Mouse (Mus musculus): ENCODE results near the gene Eno2. TPM values are rescaled to one million over a fixed set of nuclear protein-coding genes. Genes with fewer than 3 reads are reported as not detected.

The Eno2 gene
- total and polyA plus RNA-seq, 3 experiments = 20.8 to 24.6 (median 23.6) TPM

GRCm38 (mm10) chr6:124729850-124730705, 39.4 kb downstream of the Eno2 start (continued):
- TF ChIP-seq KAT2A (IDR thresholded peaks at IDR 0.05; ENCODE audit: insufficient replicate concordance, low read length) (no peak), ZC3H11A (IDR thresholded peaks at IDR 0.05; ENCODE audit: low read depth, low read length) (no peak), MEF2A (IDR thresholded peaks at IDR 0.05; ENCODE audit: borderline replicate concordance, low read depth, low read length) (peak; percentile 71; the same call in 1 of the 2 replicates), SIN3A (IDR thresholded peaks at IDR 0.05; ENCODE audit: low read length) (peak; percentile 54; the same call in 1 of the 2 replicates), USF2 (conservative IDR thresholded peaks at IDR 0.05; ENCODE audit: low read depth, low read length) (peak; percentile 89), PAX5 (IDR thresholded peaks at IDR 0.05; ENCODE audit: low read length) (no peak), MYC (IDR thresholded peaks at IDR 0.05; ENCODE audit: low read depth, low read length) (no peak), NELFE (IDR thresholded peaks at IDR 0.05; ENCODE audit: low read depth, low read length) (peak; percentile 66; the same call in 1 of the 2 replicates), USF1 (IDR thresholded peaks at IDR 0.05; ENCODE audit: low read depth, low read length) (peak; percentile 90), EP300 (IDR thresholded peaks at IDR 0.05; ENCODE audit: low read length) (peak; percentile 42), JUN (IDR thresholded peaks at IDR 0.05; ENCODE audit: insufficient read depth, low read depth, low read length) (no peak; the same call in 1 of the 2 replicates), CTCF (conservative IDR thresholded peaks at IDR 0.05 in 1 of 2, IDR thresholded peaks at IDR 0.05 in 1 of 2; ENCODE audit: low read depth in 2 of 2, low read length in 2 of 2) (no peak), NRF1 (IDR thresholded peaks at IDR 0.05; ENCODE audit: low read depth, low read length) (no peak; the same call in 1 of the 2 replicates), RCOR1 (conservative IDR thresholded peaks at IDR 0.05; ENCODE audit: low read depth, low read length) (no peak), CHD2 (IDR thresholded peaks at IDR 0.05; ENCODE audit: low read length) (peak; percentile 65; the same call in 1 of the 2 replicates), POLR2AphosphoS2 (IDR thresholded peaks at IDR 0.05; ENCODE audit: low read depth, low read length) (peak; percentile 72; the same call in 1 of the 2 replicates), ZNF384 (IDR thresholded peaks at IDR 0.05; ENCODE audit: low read depth, low read length) (no peak), JUND (conservative IDR thresholded peaks at IDR 0.05; ENCODE audit: low read depth, low read length) (peak; percentile 30; the same call in 1 of the 2 replicates), MAZ (IDR thresholded peaks at IDR 0.05; ENCODE audit: low read depth, low read length) (peak; percentile 88; the same call in 1 of the 2 replicates), MXI1 (IDR thresholded peaks at IDR 0.05; ENCODE audit: low read depth, low read length) (no peak), E2F4 (IDR thresholded peaks at IDR 0.05; ENCODE audit: insufficient replicate concordance, low read depth, low read length) (no peak)

- Histone ChIP-seq H3K27ac (ENCODE audit: insufficient read depth, low read depth) (peak overlapping the region; percentile 69), H3K9ac (ENCODE audit: insufficient read depth, low read depth) (peak overlapping the region; percentile 61; the same call in 1 of the 2 replicates), H3K9me3 (replicated peaks; ENCODE audit: low read length) (no peaks in the 10 kb centered on the region), H3K4me2 (ENCODE audit: insufficient read depth, low read depth, poor library complexity, severe bottlenecking) (no peak overlapping the region), H3K36me3 (replicated peaks in 1 of 2; ENCODE audit: control insufficient read depth in 1 of 2, insufficient read depth in 1 of 2, low read length in 1 of 2) (peaks cover 56 to 72% of the 10 kb centered on the region in 2 experiments), H3K27me3 (replicated peaks) (no peaks in the 10 kb centered on the region), H3K79me2 (replicated peaks; ENCODE audit: control insufficient read depth, extremely low read depth, insufficient read depth, poor library complexity, severe bottlenecking) (peaks cover 36% of the 10 kb centered on the region), H3K4me3 (replicated peaks in 1 of 3; ENCODE audit: low read depth in 2 of 3, low read length in 2 of 3, poor library complexity in 1 of 3) (no peak overlapping the region), H3K4me1 (ENCODE audit: control insufficient read depth in 1 of 2, insufficient read depth in 2 of 2) (peaks cover 40 to 70% of the 10 kb centered on the region in 2 experiments)
- TF ChIP-seq POLR2A (IDR thresholded peaks at IDR 0.05; ENCODE audit: low read depth, low read length) (0 out of 2 replicates have a peak, but pooled peaks have one; percentile 10), SMC3 (IDR thresholded peaks at IDR 0.05; ENCODE audit: low read depth, low read length) (no peak)
- dilution Hi-C loops (cut with MboI; ENCODE audit: extremely low pct_ligation_motif_present, extremely low pct_unique_long_range_greater_than_20kb, low sequenced_read_pairs) (no loop called here), in situ Hi-C loops (cut with MboI; ENCODE audit: low pct_ligation_motif_present, low pct_unique_long_range_greater_than_20kb, low sequenced_read_pairs) (no loop called here)
- DNase-seq (ENCODE audit: extremely low read depth) = no peak
These were observed 40.9 kb downstream of the Eno2 start for GRCm38 (mm10) chr6:124728621-124729020.
